Mouse (Mus musculus) heart, postnatal 0 days (tissue): ENCODE data around the gene Cybrd1.

Experiments used
- CTCF ChIP-seq: IDR thresholded peaks from 2 replicates; pipeline ENCODE4 v1.5.1; 2016; ENCODE audit warnings: antibody characterized with exemption, control low read depth, low read depth
- EP300 ChIP-seq: IDR thresholded peaks from 2 replicates; pipeline ENCODE4 v1.6.1; 2016; ENCODE audit warnings: antibody characterized with exemption, low read depth

GRCm38 (mm10) chr2:71168461-71169021 is 50.8 kb downstream of the Cybrd1 start:
- TF ChIP-seq CTCF: no peak
- no peak for TF ChIP-seq EP300
